In the genomic region with DNA sequence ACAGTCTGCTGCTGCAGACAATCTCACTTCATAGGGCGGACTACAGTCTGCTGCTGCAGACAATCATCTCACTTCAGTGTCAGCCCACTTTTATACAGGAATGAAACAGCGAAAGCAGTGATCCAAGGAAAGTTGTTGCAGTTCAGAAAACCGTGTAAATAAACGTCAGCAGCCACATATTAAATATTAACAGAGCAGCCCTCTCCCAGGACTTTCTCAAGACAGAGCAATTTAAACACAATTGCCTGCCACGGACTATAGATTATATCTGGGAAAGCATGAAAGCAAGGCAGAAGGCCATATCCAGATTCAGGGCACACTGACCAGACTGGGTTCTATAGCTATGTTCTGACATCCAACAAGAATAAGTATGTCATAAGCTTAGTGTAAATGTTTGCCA, we compare ENCODE assay signal across 19 mouse cellular contexts. TPM values are rescaled to one million over a fixed set of nuclear protein-coding genes. Genes with fewer than 3 reads are reported as not detected.
DNase-seq lines count a peak whose midpoint lies in the region; ATAC-seq and TF ChIP-seq lines count a peak whose summit lies in the region.
"Had no signal": no experiment of that assay in that cellular context is flagged by ENCODE, and none has a peak within 500 bp of the region (broad histone marks: within the 10 kb centered on the region; RNA-seq: fewer than 3 reads in every experiment).

No protein-coding gene starts in this region.

- H3K27ac ChIP-seq in liver, adult 2 months (replicated peaks; ENCODE audit: insufficient read depth, low read depth, low read length), result no peak overlapping the region
- H3K27ac ChIP-seq in liver, postnatal 0 days (ENCODE audit: low read depth), result no peak overlapping the region
- peak overlapping the region; percentile 74 for H3K27ac ChIP-seq in kidney, adult 2 months (ENCODE audit: insufficient read depth, low read depth, low read length)
- peak overlapping the region; percentile 78 for H3K27ac ChIP-seq in kidney, postnatal 0 days
- H3K27ac ChIP-seq in limb, embryonic 10.5 days, result no peak overlapping the region
- H3K27ac ChIP-seq in forebrain, embryonic 12.5 days, result no peak overlapping the region
- no peak overlapping the region for H3K27ac ChIP-seq in heart, embryonic 11.5 days (ENCODE audit: low read depth, low read length)
- H3K27ac ChIP-seq: embryonic facial prominence, embryonic 13.5 days; forebrain, embryonic 13.5 days; heart, embryonic 13.5 days had no signal

- no peak overlapping the region for H3K4me3 ChIP-seq in liver, adult 2 months (ENCODE audit: insufficient read depth, low read depth, low read length)
- no peak overlapping the region for H3K4me3 ChIP-seq in liver, postnatal 0 days (ENCODE audit: low read depth, low read length)
- H3K4me3 ChIP-seq in kidney, adult 2 months (ENCODE audit: insufficient read depth, low read depth, low read length), result no peak overlapping the region
- no peak overlapping the region for H3K4me3 ChIP-seq in kidney, postnatal 0 days (replicated peaks; ENCODE audit: low read depth, low read length)
- H3K4me3 ChIP-seq in limb, embryonic 10.5 days, result no peak overlapping the region
- no peak overlapping the region for H3K4me3 ChIP-seq in forebrain, embryonic 12.5 days (replicated peaks)
- H3K4me3 ChIP-seq in heart, embryonic 11.5 days (ENCODE audit: low read depth, low read length), result no peak overlapping the region
- H3K4me3 ChIP-seq: embryonic facial prominence, embryonic 13.5 days; forebrain, embryonic 13.5 days; heart, embryonic 13.5 days had no signal

- peak; percentile 40 for DNase-seq in liver, adult 2 months (ENCODE audit: extremely low read depth, low read depth, low spot score)
- no peak for DNase-seq in liver, postnatal 0 days
- DNase-seq in kidney, adult 2 months, result peak; percentile 83
- peak; percentile 76 for DNase-seq in kidney, adult 9 months
- DNase-seq in kidney, postnatal 0 days (ENCODE audit: low spot score), result peak; percentile 45
- DNase-seq in limb, embryonic 10.5 days (ENCODE audit: low spot score), result no peak
- DNase-seq: adrenal gland, adult 2 months; adrenal gland, postnatal 25 days; cerebellum, adult 18-20 months; cerebellum, adult 9-11 months; cerebellum, postnatal 36 days; forebrain, postnatal 0 days; gastrocnemius, postnatal 25 days; heart, postnatal 36 days had no signal

- H3K4me2 ChIP-seq in liver, postnatal 0 days (ENCODE audit: low read depth, low read length), result no peak overlapping the region
- no peak overlapping the region for H3K4me2 ChIP-seq in kidney, postnatal 0 days (ENCODE audit: low read length)
- H3K4me2 ChIP-seq in forebrain, embryonic 12.5 days, result no peak overlapping the region
- H3K4me2 ChIP-seq in heart, embryonic 11.5 days, result no peak overlapping the region
- H3K4me2 ChIP-seq: embryonic facial prominence, embryonic 13.5 days; forebrain, embryonic 13.5 days; heart, embryonic 13.5 days had no signal

- no peaks in the 10 kb centered on the region for H3K9me3 ChIP-seq in liver, postnatal 0 days (ENCODE audit: low read length)
- H3K9me3 ChIP-seq in kidney, postnatal 0 days (replicated peaks; ENCODE audit: low read length), result no peaks in the 10 kb centered on the region
- no peaks in the 10 kb centered on the region for H3K9me3 ChIP-seq in limb, embryonic 10.5 days (replicated peaks)
- H3K9me3 ChIP-seq in forebrain, embryonic 12.5 days, result no peaks in the 10 kb centered on the region
- no peaks in the 10 kb centered on the region for H3K9me3 ChIP-seq in heart, embryonic 11.5 days (replicated peaks; ENCODE audit: control insufficient read depth, low read length)
- H3K9me3 ChIP-seq: embryonic facial prominence, embryonic 13.5 days; forebrain, embryonic 13.5 days; heart, embryonic 13.5 days had no signal

- ATAC-seq in liver, postnatal 0 days, result no peak
- ATAC-seq in kidney, postnatal 0 days (replicated peaks; ENCODE audit: low FRiP score, low read depth), result peak; percentile 73; the same call in 1 of the 2 replicates
- no peak for ATAC-seq in forebrain, embryonic 12.5 days (ENCODE audit: low FRiP score)
- ATAC-seq in heart, embryonic 11.5 days (replicated peaks; ENCODE audit: insufficient number of reproducible peaks, low FRiP score, low TSS enrichment), result no peak
- ATAC-seq: forebrain, embryonic 13.5 days; forebrain, postnatal 0 days had no signal

- no peak overlapping the region for H3K9ac ChIP-seq in liver, adult 2 months (ENCODE audit: low read depth, low read length)
- H3K9ac ChIP-seq in liver, postnatal 0 days (replicated peaks), result no peak overlapping the region
- H3K9ac ChIP-seq in kidney, postnatal 0 days (ENCODE audit: low read depth, low read length), result no peak overlapping the region
- H3K9ac ChIP-seq in forebrain, embryonic 12.5 days, result no peak overlapping the region
- no peak overlapping the region for H3K9ac ChIP-seq in heart, embryonic 11.5 days (ENCODE audit: low read depth, low read length)
- H3K9ac ChIP-seq: embryonic facial prominence, embryonic 13.5 days; forebrain, embryonic 13.5 days; forebrain, postnatal 0 days; heart, embryonic 13.5 days had no signal

- H3K36me3 ChIP-seq in liver, adult 2 months (ENCODE audit: control insufficient read depth, insufficient read depth, low read length), result peaks cover 62% of the 10 kb centered on the region
- H3K36me3 ChIP-seq in liver, postnatal 0 days (replicated peaks; ENCODE audit: insufficient read depth, low read length), result peaks cover 54% of the 10 kb centered on the region
- H3K36me3 ChIP-seq in kidney, adult 2 months (ENCODE audit: control insufficient read depth, insufficient read depth, low read length), result peaks cover 20% of the 10 kb centered on the region
- H3K36me3 ChIP-seq in kidney, postnatal 0 days (ENCODE audit: insufficient read depth, low read length), result peaks cover 24% of the 10 kb centered on the region; the same call in 1 of the 2 replicates
- peaks cover 34% of the 10 kb centered on the region for H3K36me3 ChIP-seq in limb, embryonic 10.5 days
- H3K36me3 ChIP-seq in forebrain, embryonic 12.5 days (replicated peaks), result peaks cover 41% of the 10 kb centered on the region
- peaks cover 5% of the 10 kb centered on the region for H3K36me3 ChIP-seq in heart, embryonic 11.5 days (ENCODE audit: control insufficient read depth, insufficient read depth, low read length)

- no peaks in the 10 kb centered on the region for H3K4me1 ChIP-seq in liver, adult 2 months (ENCODE audit: control insufficient read depth, insufficient read depth, low read length)
- no peaks in the 10 kb centered on the region for H3K4me1 ChIP-seq in liver, postnatal 0 days (ENCODE audit: insufficient read depth)
- H3K4me1 ChIP-seq in kidney, adult 2 months (ENCODE audit: control insufficient read depth, insufficient read depth, low read length), result peaks cover 10% of the 10 kb centered on the region; the same call in 1 of the 2 replicates
- no peaks in the 10 kb centered on the region for H3K4me1 ChIP-seq in kidney, postnatal 0 days (replicated peaks; ENCODE audit: insufficient read depth, low read length)
- no peaks in the 10 kb centered on the region for H3K4me1 ChIP-seq in limb, embryonic 10.5 days
- H3K4me1 ChIP-seq in forebrain, embryonic 12.5 days, result no peaks in the 10 kb centered on the region
- H3K4me1 ChIP-seq in heart, embryonic 11.5 days (ENCODE audit: control insufficient read depth, insufficient read depth, low read length), result no peaks in the 10 kb centered on the region
- H3K4me1 ChIP-seq: embryonic facial prominence, embryonic 13.5 days; forebrain, embryonic 13.5 days had no signal

- no peak for TF ChIP-seq CTCF in liver, adult 2 months (IDR thresholded peaks at IDR 0.05; ENCODE audit: low read depth, low read length)
- no peak for TF ChIP-seq CTCF in liver, postnatal 0 days (IDR thresholded peaks at IDR 0.05; ENCODE audit: low read depth)
- TF ChIP-seq CTCF in kidney, adult 2 months (conservative IDR thresholded peaks at IDR 0.05; ENCODE audit: insufficient read depth, insufficient read length, low read depth, low read length), result no peak
- no peak for TF ChIP-seq CTCF in kidney, postnatal 0 days (IDR thresholded peaks at IDR 0.05; ENCODE audit: low read depth)

- H3K27me3 ChIP-seq in liver, adult 2 months (ENCODE audit: control insufficient read depth, insufficient read depth, low read length), result no peaks in the 10 kb centered on the region
- H3K27me3 ChIP-seq in liver, postnatal 0 days (ENCODE audit: insufficient read depth, low read length), result no peaks in the 10 kb centered on the region
- no peaks in the 10 kb centered on the region for H3K27me3 ChIP-seq in kidney, adult 2 months (replicated peaks; ENCODE audit: control insufficient read depth, insufficient read depth, low read length)
- no peaks in the 10 kb centered on the region for H3K27me3 ChIP-seq in kidney, postnatal 0 days (ENCODE audit: insufficient read depth, low read length)
- H3K27me3 ChIP-seq in limb, embryonic 10.5 days (ENCODE audit: low read depth, poor library complexity, severe bottlenecking), result no peaks in the 10 kb centered on the region
- no peaks in the 10 kb centered on the region for H3K27me3 ChIP-seq in forebrain, embryonic 12.5 days
- no peaks in the 10 kb centered on the region for H3K27me3 ChIP-seq in heart, embryonic 11.5 days (ENCODE audit: control insufficient read depth, insufficient read depth, low read length)
- H3K27me3 ChIP-seq: embryonic facial prominence, embryonic 13.5 days; forebrain, embryonic 13.5 days; heart, embryonic 13.5 days had no signal

- H3K79me2 ChIP-seq in liver, adult 2 months (ENCODE audit: control insufficient read depth, insufficient read depth, low read length), result no peaks in the 10 kb centered on the region; the same call in 1 of the 2 replicates

- TF ChIP-seq EP300 in liver, postnatal 0 days (IDR thresholded peaks at IDR 0.05; ENCODE audit: low read depth), result no peak

- 34% methylated on average over 5 of the region's 5 CpGs for WGBS in liver, adult 2 months
- WGBS in liver, postnatal 0 days (ENCODE audit: insufficient replicate concordance), result 74% methylated on average over 5 of the region's 5 CpGs
- WGBS in kidney, adult 2 months, result 39% methylated on average over 5 of the region's 5 CpGs
- 53% methylated on average over 5 of the region's 5 CpGs for WGBS in kidney, postnatal 0 days
- WGBS in limb, embryonic 10.5 days, result 93% methylated on average over 5 of the region's 5 CpGs
- 94% methylated on average over 5 of the region's 5 CpGs for WGBS in forebrain, embryonic 12.5 days
- WGBS in heart, embryonic 11.5 days (ENCODE audit: insufficient replicate concordance), result 84% methylated on average over 5 of the region's 5 CpGs

- no peak for TF ChIP-seq POLR2A in liver, adult 2 months (IDR thresholded peaks at IDR 0.05; ENCODE audit: extremely low read depth, insufficient read depth, low read length)
- TF ChIP-seq POLR2A in kidney, adult 2 months (IDR thresholded peaks at IDR 0.05; ENCODE audit: low read depth, low read length), result no peak

RNA-seq across cellular contexts. Expression of gene Rbl2, which starts 24.3 kb away (rescaled TPM):
- 33.4 and 36.8 TPM in 2 replicates for total RNA-seq in liver, adult 2 months (2014; rRNA removed)
- polyA plus RNA-seq in liver, adult 2 months (2012; rRNA removed), result 10.5 and 12.5 TPM in 2 replicates
- 3.9 and 4.3 TPM in 2 replicates for polyA plus RNA-seq in liver, postnatal 0 days (2015; fragmentation: Nextera tagmentation; extraction: Ambion mirVana)
- polyA plus RNA-seq in kidney, adult 2 months (2012; rRNA removed), result 38.1 and 38.6 TPM in 2 replicates
- polyA plus RNA-seq in kidney, postnatal 0 days (2015; fragmentation: Nextera tagmentation; extraction: Ambion mirVana), result 14.8 and 16.5 TPM in 2 replicates
- polyA plus RNA-seq in limb, embryonic 10.5 days (2016; fragmentation: Nextera tagmentation; extraction: Ambion mirVana), result 4.4 and 6.2 TPM in 2 replicates
- polyA plus RNA-seq in forebrain, embryonic 12.5 days (2016; fragmentation: Nextera tagmentation; extraction: Ambion mirVana), result 17.3 and 18.1 TPM in 2 replicates
- polyA plus RNA-seq in heart, embryonic 11.5 days (2014; fragmentation: Nextera tagmentation; extraction: Ambion mirVana), result 14.6 and 14.7 TPM in 2 replicates

Comparison
In these comparisons a context has a peak if more than half of its experiments do, and no peak if none do; other contexts are left out.
1. DNase-seq: peak in liver, adult 2 months (single experiment), kidney, adult 2 months (single experiment), kidney, adult 9 months (single experiment) and kidney, postnatal 0 days (single experiment); none in liver, postnatal 0 days (single experiment) and limb, embryonic 10.5 days (single experiment).
2. H3K27ac ChIP-seq: peak in kidney, adult 2 months (single experiment) and kidney, postnatal 0 days (single experiment); none in liver, adult 2 months (single experiment), liver, postnatal 0 days (single experiment), limb, embryonic 10.5 days (single experiment), forebrain, embryonic 12.5 days (single experiment) and heart, embryonic 11.5 days (single experiment).